8 mouse cellular contexts compared by ENCODE assay signal in the genomic region with DNA sequence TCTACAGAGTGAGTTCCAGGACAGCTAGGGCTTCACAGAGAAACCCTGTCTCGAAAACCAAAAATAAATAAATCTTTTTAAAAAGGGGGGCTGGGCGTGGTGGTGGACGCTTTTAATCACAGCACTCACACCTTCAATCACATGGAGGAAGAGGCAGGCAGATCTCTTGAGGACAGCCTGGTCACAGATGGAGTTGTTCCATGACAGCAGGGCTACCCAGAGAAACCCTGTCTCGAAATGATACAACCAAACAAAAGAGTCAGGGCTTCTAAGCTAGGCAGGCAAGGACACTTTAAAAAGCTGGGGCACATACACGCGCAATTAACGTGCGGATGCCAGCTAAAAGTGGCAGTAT. TPM values are rescaled to one million over a fixed set of nuclear protein-coding genes. Genes with fewer than 3 reads are reported as not detected.
DNase-seq lines count a peak whose midpoint lies in the region; ATAC-seq and TF ChIP-seq lines count a peak whose summit lies in the region.

No protein-coding gene starts in this region.

- no peaks in the 10 kb centered on the region for H3K27me3 ChIP-seq in heart, embryonic 16.5 days (ENCODE audit: control insufficient read depth, insufficient read depth, low read length)
- no peaks in the 10 kb centered on the region; the same call in 1 of the 2 replicates for H3K27me3 ChIP-seq in hindbrain, embryonic 13.5 days
- H3K27me3 ChIP-seq in midbrain, embryonic 13.5 days, result 0 out of 2 replicates have a peak, but pooled peaks cover 2% of the 10 kb centered on the region

- ATAC-seq in heart, embryonic 16.5 days (replicated peaks; ENCODE audit: extremely low read depth, insufficient read depth, low FRiP score), result no peak
- no peak; the same call in 1 of the 2 replicates for ATAC-seq in hindbrain, embryonic 13.5 days (ENCODE audit: low FRiP score)
- peak; percentile 63; the same call in 1 of the 2 replicates for ATAC-seq in midbrain, embryonic 13.5 days

- H3K9me3 ChIP-seq in heart, embryonic 16.5 days (replicated peaks; ENCODE audit: control insufficient read depth, low read length), result no peaks in the 10 kb centered on the region
- no peaks in the 10 kb centered on the region for H3K9me3 ChIP-seq in hindbrain, embryonic 13.5 days
- no peaks in the 10 kb centered on the region for H3K9me3 ChIP-seq in midbrain, embryonic 13.5 days

- no peak for TF ChIP-seq POLR2A in bone marrow macrophage, adult 2 months (IDR thresholded peaks at IDR 0.05; ENCODE audit: borderline replicate concordance, low read depth, low read length)

- DNase-seq in heart, adult 18-20 months, result no peak
- DNase-seq in spleen, adult 18-20 months, result no peak
- DNase-seq in gastrocnemius, postnatal 25 days, result no peak
- DNase-seq in embryo, embryonic 11 days, result no peak

- peak overlapping the region; percentile 64 for H3K4me2 ChIP-seq in heart, embryonic 16.5 days (ENCODE audit: low read depth, low read length)
- peak overlapping the region; percentile 51 for H3K4me2 ChIP-seq in hindbrain, embryonic 13.5 days
- H3K4me2 ChIP-seq in midbrain, embryonic 13.5 days (replicated peaks), result peak overlapping the region; percentile 75

- H3K4me1 ChIP-seq in heart, embryonic 16.5 days (ENCODE audit: control insufficient read depth, insufficient read depth, low read length), result peaks cover 20% of the 10 kb centered on the region
- H3K4me1 ChIP-seq in bone marrow macrophage, adult 2 months (ENCODE audit: control insufficient read depth, insufficient read depth, low read length), result peaks cover 15% of the 10 kb centered on the region
- H3K4me1 ChIP-seq in hindbrain, embryonic 13.5 days (replicated peaks), result peaks cover 23% of the 10 kb centered on the region
- peaks cover 19% of the 10 kb centered on the region for H3K4me1 ChIP-seq in midbrain, embryonic 13.5 days (replicated peaks)

- peak overlapping the region; percentile 99 for H3K4me3 ChIP-seq in heart, embryonic 16.5 days (ENCODE audit: low read length)
- H3K4me3 ChIP-seq in bone marrow macrophage, adult 2 months (ENCODE audit: insufficient read depth, low read length), result peak overlapping the region; percentile 37
- peak overlapping the region; percentile 88 for H3K4me3 ChIP-seq in hindbrain, embryonic 13.5 days
- H3K4me3 ChIP-seq in midbrain, embryonic 13.5 days (replicated peaks), result peak overlapping the region; percentile 98

- 14% methylated on average over 8 of the region's 8 CpGs for WGBS in heart, embryonic 16.5 days
- 18% methylated on average over 8 of the region's 8 CpGs for WGBS in hindbrain, embryonic 13.5 days
- WGBS in midbrain, embryonic 13.5 days, result 18% methylated on average over 8 of the region's 8 CpGs

- no peak for TF ChIP-seq CTCF in bone marrow macrophage, adult 2 months (IDR thresholded peaks at IDR 0.05; ENCODE audit: low read depth, low read length)

- peaks cover 2% of the 10 kb centered on the region; the same call in 1 of the 2 replicates for H3K36me3 ChIP-seq in heart, embryonic 16.5 days (ENCODE audit: control insufficient read depth, insufficient read depth)
- peaks cover 4% of the 10 kb centered on the region for H3K36me3 ChIP-seq in hindbrain, embryonic 13.5 days
- H3K36me3 ChIP-seq in midbrain, embryonic 13.5 days, result peaks cover 6% of the 10 kb centered on the region

- H3K27ac ChIP-seq in heart, embryonic 16.5 days (ENCODE audit: low read length), result peak overlapping the region; percentile 73
- H3K27ac ChIP-seq in bone marrow macrophage, adult 2 months (ENCODE audit: insufficient read depth, low read depth, low read length), result peak overlapping the region; percentile 71
- peak overlapping the region; percentile 46; the same call in 1 of the 2 replicates for H3K27ac ChIP-seq in hindbrain, embryonic 13.5 days
- peak overlapping the region; percentile 67 for H3K27ac ChIP-seq in midbrain, embryonic 13.5 days

- H3K9ac ChIP-seq in heart, embryonic 16.5 days (ENCODE audit: low read length), result 0 out of 2 replicates have a peak overlapping the region, but pooled peaks have one; percentile 47
- H3K9ac ChIP-seq in hindbrain, embryonic 13.5 days, result no peak overlapping the region
- no peak overlapping the region for H3K9ac ChIP-seq in midbrain, embryonic 13.5 days (replicated peaks)

RNA-seq across cellular contexts. Expression of a gene that starts 0.3 kb away (rescaled TPM):
- 141 and 147 TPM in 2 replicates for polyA plus RNA-seq in heart, embryonic 16.5 days (2015; fragmentation: Nextera tagmentation; extraction: Ambion mirVana)
- total RNA-seq in heart, adult 18-20 months (2021), result 10 to 100 TPM; 15.2 to 15.9 TPM
- polyA plus RNA-seq in bone marrow macrophage, adult 2 months (2012; ENCODE audit: insufficient read depth, insufficient read length, missing spikeins), result 27.9 and 28.4 TPM in 2 replicates
- 116 and 119 TPM in 2 replicates for polyA plus RNA-seq in hindbrain, embryonic 13.5 days (2015; fragmentation: Nextera tagmentation; extraction: Ambion mirVana)
- polyA plus RNA-seq in midbrain, embryonic 13.5 days (2015; fragmentation: Nextera tagmentation; extraction: Ambion mirVana), result 154 and 155 TPM in 2 replicates
- 10 to 100 TPM; 11.2 to 13.2 TPM for total RNA-seq in gastrocnemius, postnatal 25 days (2021)

RNA-seq across cellular contexts. Expression of a gene that starts 15.7 kb away (rescaled TPM):
- polyA plus RNA-seq in heart, embryonic 16.5 days (2015; fragmentation: Nextera tagmentation; extraction: Ambion mirVana), result 17.5 and 20.2 TPM in 2 replicates
- total RNA-seq in heart, adult 18-20 months (2021), result 10 to 100 TPM; 51.1 to 52.7 TPM
- polyA plus RNA-seq in bone marrow macrophage, adult 2 months (2012; ENCODE audit: insufficient read depth, insufficient read length, missing spikeins), result 148 and 174 TPM in 2 replicates
- polyA plus RNA-seq in hindbrain, embryonic 13.5 days (2015; fragmentation: Nextera tagmentation; extraction: Ambion mirVana), result 20.7 and 23.7 TPM in 2 replicates
- polyA plus RNA-seq in midbrain, embryonic 13.5 days (2015; fragmentation: Nextera tagmentation; extraction: Ambion mirVana), result 22.7 and 23.3 TPM in 2 replicates
- total RNA-seq in gastrocnemius, postnatal 25 days (2021), result 10 to 100 TPM; 34.4 to 47.5 TPM

RNA-seq across cellular contexts. Expression of a gene that starts 26.5 kb away (rescaled TPM):
- polyA plus RNA-seq in heart, embryonic 16.5 days (2015; fragmentation: Nextera tagmentation; extraction: Ambion mirVana), result 39.5 and 41.9 TPM in 2 replicates
- total RNA-seq in heart, adult 18-20 months (2021), result 10 to 100 TPM; 41.1 to 43.2 TPM
- polyA plus RNA-seq in bone marrow macrophage, adult 2 months (2012; ENCODE audit: insufficient read depth, insufficient read length, missing spikeins), result 55.5 and 62.9 TPM in 2 replicates
- polyA plus RNA-seq in hindbrain, embryonic 13.5 days (2015; fragmentation: Nextera tagmentation; extraction: Ambion mirVana), result 12.3 and 13.0 TPM in 2 replicates
- 8.6 and 8.7 TPM in 2 replicates for polyA plus RNA-seq in midbrain, embryonic 13.5 days (2015; fragmentation: Nextera tagmentation; extraction: Ambion mirVana)
- total RNA-seq in gastrocnemius, postnatal 25 days (2021), result 10 to 100 TPM; 21.7 to 26.2 TPM

RNA-seq across cellular contexts. Expression of a gene that starts 48.2 kb away (rescaled TPM):
- 0.43 and 0.69 TPM in 2 replicates for polyA plus RNA-seq in heart, embryonic 16.5 days (2015; fragmentation: Nextera tagmentation; extraction: Ambion mirVana)
- total RNA-seq in heart, adult 18-20 months (2021), result under 1 TPM; 0.07 to 0.41 TPM
- 0.16 and 0.53 TPM in 2 replicates for polyA plus RNA-seq in bone marrow macrophage, adult 2 months (2012; ENCODE audit: insufficient read depth, insufficient read length, missing spikeins)
- polyA plus RNA-seq in hindbrain, embryonic 13.5 days (2015; fragmentation: Nextera tagmentation; extraction: Ambion mirVana), result 0.38 and 0.70 TPM in 2 replicates
- 0.75 and 0.81 TPM in 2 replicates for polyA plus RNA-seq in midbrain, embryonic 13.5 days (2015; fragmentation: Nextera tagmentation; extraction: Ambion mirVana)
- under 1 TPM; 0.13 to 0.15 TPM for total RNA-seq in gastrocnemius, postnatal 25 days (2021)

Comparison
In these comparisons a context has a peak if more than half of its experiments do, and no peak if none do; other contexts are left out.
1. H3K4me3 ChIP-seq: peak in every context shown above with its lines; median percentile 99 in heart, embryonic 16.5 days; 98 in midbrain, embryonic 13.5 days; 88 in hindbrain, embryonic 13.5 days; 37 in bone marrow macrophage, adult 2 months.